Mouse (Mus musculus): Measurements from ENCODE around the gene 1110004F10Rik.

1110004F10Rik gene

DNA sequence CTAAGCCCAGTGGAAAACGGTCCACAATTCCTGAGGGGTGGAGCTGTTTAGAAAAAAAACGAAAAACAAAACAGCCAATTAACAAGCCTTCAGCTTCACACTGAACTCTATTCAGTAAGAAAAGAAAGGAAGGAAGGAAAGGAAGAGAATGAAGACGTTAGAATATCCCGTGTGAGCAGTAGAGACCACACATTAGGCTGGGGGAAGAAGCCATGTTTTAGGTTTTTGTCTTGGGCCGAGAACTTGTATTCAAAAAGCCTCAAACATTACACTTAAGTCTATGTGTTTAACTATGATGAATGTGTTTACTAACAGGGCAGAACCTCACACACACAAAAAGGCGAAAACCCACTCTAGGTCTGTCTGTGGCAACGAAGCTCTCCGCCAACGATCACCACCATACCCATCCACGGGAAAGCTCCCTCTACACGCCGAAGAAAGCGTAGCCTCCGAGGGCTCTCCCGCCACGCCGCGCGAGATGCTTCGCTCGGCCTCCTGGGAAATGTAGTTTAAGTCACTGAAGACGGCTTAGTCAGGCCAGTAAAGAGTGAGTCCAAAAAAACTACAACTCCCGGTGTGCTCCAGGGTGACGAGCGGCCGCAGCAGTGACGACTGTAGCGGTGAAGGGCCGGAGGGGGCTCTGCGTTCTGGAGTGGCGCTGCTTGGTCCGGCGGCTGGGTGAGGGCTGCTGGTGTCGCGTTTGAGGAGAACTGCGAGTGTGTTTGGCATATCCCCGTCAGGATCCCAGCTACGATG is 53.7 kb downstream of the 1110004F10Rik start:
- peak; percentile 96 to 99 for DNase-seq (ENCODE audit: inconsistent age in 2 of 2, low spot score in 1 of 2)

DNA sequence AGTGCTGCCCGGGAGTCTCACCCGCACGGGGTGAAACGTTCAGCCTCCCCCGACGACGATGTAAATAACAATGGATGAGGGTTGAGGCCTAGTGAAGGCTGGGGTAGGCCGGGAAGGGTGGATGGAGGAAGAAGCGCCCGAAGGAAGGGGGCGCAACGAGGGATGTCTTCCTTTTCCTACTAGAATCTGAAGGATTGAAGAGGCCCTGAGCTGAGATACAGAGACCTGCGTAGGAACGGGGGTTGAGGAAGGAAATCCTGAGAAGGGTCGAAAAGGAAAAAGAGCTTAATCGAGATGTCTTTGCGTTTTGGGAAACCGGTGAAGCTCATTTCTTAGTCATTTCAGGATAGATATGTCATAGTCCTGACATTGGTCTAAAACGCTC is 54.3 kb downstream of the 1110004F10Rik start:
- no peak for DNase-seq (ENCODE audit: inconsistent age in 2 of 2, low spot score in 1 of 2)

DNA sequence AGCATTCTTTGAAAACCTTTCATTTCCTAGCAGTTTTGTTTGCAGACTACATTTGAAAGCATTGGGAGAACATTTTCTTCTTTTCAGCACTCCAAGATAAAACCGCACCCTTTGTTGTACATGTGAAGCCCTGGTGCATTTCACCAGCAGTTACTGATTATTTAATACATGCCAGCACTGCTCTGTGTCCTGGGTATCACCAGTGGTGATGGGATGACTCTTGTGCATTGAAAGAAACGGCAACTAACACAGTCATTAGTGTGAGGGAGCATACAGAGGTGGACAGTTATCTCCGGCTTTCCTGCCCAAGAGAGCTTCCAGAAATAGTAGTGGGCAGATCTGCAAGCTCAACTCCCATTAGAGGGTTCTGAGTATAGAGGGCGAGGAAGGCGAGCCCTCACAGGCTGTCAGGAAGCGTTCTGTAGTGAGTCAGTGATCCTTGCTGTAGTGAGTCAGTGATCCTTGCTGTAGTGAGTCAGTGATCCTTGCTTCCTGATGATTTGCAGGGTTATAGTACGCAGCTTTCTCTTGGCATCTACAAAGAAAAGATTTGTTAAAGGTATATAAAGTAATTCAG is 60.8 kb downstream of the 1110004F10Rik start:
- peak; percentile 75 to 87 for DNase-seq (ENCODE audit: inconsistent age in 2 of 2, low spot score in 1 of 2)

DNA sequence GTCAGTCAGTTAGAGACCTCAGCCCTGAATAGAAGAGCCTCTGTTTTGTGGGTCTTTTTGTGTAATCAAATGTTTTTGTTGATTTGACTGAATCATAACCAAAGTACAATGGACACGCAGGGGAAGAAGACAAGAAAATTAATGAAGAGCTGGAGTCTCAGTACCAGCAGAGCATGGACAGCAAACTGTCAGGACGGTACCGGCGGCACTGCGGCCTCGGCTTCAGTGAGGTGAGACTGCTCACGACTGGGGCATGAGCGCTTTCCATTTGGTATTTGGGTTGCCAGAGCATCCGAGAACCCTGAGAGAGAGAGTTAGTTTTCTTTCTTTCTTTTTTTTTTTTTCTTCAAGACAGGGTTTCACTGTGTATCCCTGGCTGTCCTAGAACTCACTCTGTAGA is 63.9 kb downstream of the 1110004F10Rik start:
- no peak for DNase-seq (ENCODE audit: inconsistent age in 2 of 2, low spot score in 1 of 2)

DNA sequence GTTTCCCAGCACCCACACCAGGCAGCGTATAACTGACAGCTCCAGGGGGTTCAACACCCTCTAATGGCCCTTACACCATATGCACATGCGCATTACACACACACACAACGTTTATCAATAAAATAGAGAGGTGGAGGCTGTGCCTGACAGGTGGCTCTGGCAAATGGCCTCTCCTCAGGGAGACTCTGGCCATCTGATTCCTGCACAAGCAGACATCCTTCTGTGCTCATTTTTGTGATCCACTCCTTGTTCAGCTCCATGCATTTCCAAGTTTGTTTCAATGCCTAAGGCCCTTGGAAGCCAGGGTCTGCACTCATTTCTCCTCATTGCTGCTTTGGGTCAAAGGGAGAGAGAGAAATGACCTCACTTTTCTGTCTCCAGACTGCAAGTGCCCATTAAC is 71.5 kb downstream of the 1110004F10Rik start:
- DNase-seq (ENCODE audit: inconsistent age in 2 of 2, low spot score in 1 of 2), result no peak

DNA sequence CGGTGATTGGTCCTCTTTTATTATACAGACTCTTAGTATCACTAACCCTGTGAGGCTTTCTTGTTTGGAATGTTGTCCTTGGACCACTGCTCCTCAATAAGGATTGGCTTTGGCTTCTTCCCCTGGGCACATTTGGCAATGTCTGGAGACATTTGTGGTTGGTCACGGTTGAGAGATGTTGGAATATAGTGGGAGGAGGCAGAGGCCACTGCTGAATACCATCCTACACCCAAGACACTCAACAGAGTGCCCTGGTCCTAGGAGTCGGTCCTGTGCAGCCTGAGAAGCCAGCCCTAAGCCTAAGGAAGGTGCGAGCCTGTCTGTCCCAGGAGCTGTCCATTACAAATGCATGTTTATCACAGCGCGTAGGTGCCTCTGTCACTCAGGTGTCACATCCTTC is 72.3 kb downstream of the 1110004F10Rik start:
- no peak for DNase-seq (ENCODE audit: inconsistent age in 2 of 2, low spot score in 1 of 2)

DNA sequence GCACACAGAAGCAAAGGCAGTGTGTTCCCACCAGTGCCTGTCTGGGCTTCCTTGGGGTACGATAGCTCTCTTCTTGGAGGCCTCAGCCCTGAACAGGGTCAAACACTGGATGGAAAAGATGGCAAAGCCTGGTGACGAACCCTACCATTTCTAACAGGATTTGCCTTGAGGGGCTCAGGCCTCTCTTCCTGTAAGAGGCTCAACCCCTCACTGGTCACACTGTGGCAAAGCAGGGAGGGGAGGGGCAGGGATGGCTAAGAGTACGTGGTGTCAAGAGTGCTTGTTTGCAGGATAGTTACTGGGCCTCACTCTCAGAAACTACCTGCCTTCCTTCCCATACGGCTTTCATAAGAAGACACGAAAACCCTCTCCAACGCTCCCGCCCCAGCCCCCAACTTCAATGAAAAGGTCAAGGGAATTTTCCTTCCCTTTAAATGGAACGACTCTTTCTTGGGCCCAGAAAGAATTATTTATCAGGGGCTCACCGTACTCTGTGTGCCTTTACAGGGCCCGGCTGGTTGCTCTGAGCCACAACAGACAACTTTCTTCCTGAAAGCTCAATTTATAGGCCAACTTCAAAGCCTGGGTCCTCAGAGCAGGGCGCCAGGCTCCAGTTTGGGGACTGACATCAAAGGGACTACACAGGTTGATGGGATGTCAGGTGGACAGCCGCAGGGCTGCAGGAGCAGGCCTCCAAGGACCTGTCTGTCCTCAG is 76.2 kb downstream of the 1110004F10Rik start:
- DNase-seq (ENCODE audit: inconsistent age in 2 of 2, low spot score in 1 of 2), result peak; percentile 64 to 78

DNA sequence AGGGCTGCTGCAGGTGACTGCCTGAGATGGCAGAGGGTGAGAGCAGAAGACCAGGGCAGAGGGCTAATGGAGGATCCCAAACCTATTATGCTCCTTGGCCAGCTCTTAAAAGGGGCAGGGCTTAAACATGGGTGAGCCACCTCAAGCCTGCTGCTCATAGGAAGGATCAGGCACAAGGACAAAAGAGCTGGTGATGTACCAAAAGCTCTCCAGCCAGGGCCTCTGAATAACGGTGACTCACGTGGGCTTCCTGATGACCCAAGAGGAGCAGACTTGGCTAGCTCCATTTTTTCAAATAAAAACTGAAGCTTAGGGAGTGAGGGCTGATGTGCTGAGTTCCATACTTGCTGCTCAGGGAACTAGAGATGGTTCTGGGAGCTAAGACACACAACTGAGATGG is 76.8 kb downstream of the 1110004F10Rik start:
- peak; percentile 81 to 88 for DNase-seq (ENCODE audit: inconsistent age in 2 of 2, low spot score in 1 of 2)

DNA sequence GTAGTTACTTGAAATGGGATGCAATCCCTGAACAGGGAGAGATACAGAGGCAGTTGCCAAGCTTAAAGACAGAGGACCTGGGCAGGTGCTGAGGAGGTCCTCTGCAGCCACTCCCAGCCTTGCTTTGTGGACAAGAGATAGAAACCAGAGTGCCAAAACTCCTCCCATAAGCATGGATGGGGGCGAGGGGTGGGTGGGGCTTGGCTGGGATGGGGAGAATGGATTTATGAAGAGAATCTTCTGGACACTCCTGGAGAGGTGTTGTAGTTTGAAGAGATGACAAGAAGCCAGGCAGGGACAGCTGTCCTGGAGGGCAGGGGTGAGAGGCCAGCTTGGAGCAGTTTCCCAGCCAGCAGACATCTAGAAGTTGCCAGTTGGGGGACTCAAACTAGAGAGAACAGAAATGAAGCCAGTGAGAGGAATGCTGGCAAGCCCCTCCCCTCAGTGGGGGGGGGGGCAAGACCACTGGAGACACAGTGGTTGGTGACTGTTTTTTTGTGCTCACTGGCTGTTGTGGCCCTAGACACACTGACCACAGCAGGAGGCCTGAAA is 80.2 kb downstream of the 1110004F10Rik start:
- no peak for DNase-seq (ENCODE audit: inconsistent age in 2 of 2, low spot score in 1 of 2)

DNA sequence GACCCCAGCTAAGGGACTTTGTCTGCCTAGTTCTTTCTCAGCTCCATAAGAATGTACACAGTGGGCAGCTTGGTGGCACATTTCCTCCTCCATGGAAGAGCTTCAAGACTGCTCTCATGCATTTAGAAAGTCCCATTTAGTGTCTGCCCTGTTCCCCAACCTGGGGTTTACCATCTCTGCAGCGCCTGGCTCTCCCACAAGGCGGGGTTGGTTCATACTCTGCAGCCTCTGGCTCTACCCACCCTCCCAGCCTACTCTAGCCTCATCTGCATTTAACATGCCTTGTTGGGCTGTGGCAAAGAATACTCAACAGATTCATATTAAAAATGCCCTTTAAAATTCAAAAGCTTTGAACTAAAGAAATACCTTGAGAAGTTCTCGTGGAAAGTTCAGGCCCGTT is 81.5 kb downstream of the 1110004F10Rik start:
- no peak for DNase-seq (ENCODE audit: inconsistent age in 2 of 2, low spot score in 1 of 2)

DNA sequence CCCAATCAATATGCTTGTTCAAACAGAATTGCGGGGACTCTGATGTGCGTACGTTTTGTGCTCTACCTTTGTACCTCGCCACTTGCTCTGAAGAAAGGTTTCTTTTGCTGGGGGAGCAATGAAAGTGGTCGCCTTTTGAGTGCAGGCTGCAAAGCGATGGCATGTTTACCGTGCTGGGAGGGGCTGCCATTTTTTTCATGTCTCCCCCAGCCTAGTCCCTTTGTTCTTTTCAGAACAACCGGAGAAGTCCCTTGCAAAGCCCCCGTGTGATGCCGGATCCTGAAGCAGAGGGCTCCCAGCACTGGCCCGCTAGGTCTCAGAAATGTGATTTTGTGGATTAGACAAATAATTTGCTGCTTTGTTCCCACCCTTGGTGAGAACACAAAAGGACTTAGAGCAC is 82.0 kb downstream of the 1110004F10Rik start:
- DNase-seq (ENCODE audit: inconsistent age in 2 of 2, low spot score in 1 of 2), result no peak

DNA sequence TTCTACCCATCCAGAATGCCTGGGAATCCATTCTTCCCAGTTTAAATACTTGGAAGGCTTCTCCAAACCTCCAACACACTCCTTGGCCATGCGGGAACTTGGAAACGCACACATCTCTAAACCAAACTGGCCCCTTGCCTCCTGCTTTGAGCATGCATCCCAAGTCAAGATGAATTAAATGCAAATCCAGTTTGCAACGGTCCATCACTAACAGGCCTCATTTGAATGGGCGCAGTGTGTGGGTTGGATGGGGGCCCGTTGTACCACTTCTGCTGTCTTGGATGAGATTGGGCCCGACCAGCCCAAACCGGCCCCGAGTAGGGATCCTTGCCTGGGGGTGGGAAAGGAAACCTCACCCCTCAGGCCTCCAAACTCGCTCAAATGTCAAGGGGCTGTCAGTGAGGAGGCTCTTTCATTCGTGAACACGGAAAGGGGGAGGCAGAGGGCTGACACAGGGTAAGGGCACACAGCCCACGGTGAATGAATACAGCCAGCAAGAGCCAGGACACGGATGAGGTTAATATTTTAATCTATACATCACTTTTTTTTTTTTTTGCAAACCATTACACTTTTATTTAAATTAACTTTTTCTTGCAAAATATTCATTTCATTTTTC is 83.9 kb downstream of the 1110004F10Rik start:
- no peak for DNase-seq (ENCODE audit: inconsistent age in 2 of 2, low spot score in 1 of 2)

DNA sequence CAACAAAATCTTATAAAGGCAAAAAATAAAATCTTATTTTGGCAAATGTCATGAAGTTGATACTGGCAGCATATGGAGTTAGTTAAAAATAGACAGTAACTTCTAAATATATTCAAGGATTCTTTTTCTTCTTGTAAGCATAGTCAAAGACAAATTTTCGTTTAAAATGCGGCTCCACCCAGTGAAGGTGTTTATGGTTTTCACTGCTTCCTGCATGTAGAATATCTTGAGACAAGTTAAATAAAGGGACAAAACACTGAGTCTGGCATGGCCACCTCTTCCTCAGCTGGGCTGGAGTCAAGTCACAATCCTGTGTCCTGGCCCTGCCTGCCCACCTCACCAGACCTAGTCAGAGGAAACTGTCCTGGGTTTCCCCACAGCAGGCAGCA is 84.4 kb downstream of the 1110004F10Rik start:
- DNase-seq (ENCODE audit: inconsistent age in 2 of 2, low spot score in 1 of 2), result no peak

DNA sequence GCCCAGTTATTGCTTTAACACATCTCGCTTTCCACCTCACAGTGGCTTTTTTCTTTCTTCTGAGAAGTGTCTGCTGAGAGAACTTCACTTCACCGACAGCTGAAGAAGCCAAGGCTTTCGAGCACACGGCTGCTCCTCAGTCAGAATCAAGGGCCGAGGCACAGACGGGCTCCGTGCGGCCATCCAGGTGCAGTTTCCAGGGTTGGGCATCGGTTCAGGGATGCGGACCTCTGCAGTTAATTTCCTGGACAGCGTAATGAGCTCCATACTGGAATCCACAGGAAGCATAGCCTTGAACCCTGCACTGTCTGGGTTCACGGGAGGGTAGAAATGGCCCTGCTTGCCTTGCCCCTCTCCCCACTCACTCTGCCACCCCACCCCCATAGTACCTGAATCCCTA is 84.9 kb downstream of the 1110004F10Rik start:
- DNase-seq (ENCODE audit: inconsistent age in 2 of 2, low spot score in 1 of 2), result no peak

DNA sequence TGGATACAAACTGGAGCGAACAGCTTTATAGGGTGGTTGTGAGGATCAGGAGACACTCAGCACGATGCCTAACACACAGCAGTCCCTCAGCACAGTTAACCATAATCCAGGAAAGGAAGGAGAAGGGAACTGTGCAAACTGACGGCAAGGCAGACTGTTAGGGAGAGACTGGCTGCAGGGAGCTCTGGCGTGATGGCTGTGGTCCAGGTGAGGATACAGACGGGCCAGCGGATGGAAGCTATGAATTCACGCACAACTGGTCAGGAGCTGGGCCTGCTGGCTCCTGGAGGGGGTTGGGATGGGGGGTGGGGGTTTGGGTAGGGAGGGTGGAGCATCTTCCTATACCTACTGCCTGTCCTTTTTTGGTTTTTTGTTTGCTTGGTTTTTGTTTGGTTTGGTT is 86.5 kb downstream of the 1110004F10Rik start:
- DNase-seq (ENCODE audit: inconsistent age in 2 of 2, low spot score in 1 of 2), result no peak

DNA sequence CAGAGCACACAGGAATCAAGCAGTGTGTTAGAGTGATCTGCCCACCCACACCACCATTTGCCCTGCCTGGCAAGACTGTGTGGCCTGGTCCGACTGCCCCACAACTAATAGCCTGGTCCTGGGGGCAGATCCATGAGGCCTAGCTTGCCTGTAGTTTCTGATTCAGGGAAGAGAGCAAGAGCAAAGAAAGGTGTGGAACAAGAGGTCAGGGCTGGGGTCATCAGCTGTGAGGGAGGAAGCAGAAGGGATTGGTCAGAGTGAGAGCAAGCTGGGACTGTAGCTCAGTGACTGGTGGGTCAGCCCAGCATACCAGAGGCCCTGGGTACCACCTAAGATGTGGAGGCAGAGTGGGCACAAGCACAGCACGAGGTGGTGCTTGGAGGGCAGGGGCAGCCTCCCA is 87.9 kb downstream of the 1110004F10Rik start:
- DNase-seq (ENCODE audit: inconsistent age in 2 of 2, low spot score in 1 of 2), result no peak

DNA sequence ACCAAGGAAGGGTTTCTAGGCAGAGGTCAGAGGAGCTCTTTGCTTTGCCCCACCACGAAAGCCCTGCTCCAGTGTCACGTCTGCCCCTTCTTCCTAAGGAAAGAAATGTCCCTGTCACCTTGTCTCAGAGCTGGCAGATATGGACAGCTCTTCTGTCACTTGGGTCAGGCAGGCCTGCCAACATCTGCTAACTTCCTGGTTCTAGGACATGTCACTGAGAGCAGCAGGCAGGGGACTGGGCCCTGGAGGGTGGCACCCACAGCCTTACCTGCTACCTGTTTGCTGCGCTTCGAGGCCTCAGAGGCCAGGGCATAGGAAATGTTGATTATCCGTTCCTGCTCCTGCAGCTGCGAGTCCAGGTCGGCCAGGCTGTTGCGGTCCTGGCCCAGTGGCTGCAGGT is 89.1 kb downstream of the 1110004F10Rik start:
- DNase-seq (ENCODE audit: inconsistent age in 2 of 2, low spot score in 1 of 2), result no peak

DNA sequence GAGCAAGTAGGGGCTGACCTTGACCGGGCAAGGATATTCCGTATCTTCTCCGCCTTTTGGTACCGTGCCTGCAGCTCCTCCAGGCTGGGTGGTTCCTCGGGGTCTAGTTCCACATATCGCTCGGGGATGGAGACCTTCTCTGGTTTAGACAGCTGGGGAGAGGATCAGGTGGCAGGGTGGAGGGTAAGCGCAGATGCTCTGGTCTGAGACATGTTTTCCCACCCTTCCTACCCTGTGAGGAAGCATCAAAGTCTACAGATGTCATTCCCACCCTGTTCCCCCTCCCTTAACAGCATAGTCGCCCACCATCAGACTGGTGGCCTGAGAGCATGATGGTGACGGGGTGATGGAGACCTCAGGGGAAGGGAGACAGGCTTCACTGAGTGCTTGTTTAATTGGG is 90.2 kb downstream of the 1110004F10Rik start:
- DNase-seq (ENCODE audit: inconsistent age in 2 of 2, low spot score in 1 of 2), result no peak

DNA sequence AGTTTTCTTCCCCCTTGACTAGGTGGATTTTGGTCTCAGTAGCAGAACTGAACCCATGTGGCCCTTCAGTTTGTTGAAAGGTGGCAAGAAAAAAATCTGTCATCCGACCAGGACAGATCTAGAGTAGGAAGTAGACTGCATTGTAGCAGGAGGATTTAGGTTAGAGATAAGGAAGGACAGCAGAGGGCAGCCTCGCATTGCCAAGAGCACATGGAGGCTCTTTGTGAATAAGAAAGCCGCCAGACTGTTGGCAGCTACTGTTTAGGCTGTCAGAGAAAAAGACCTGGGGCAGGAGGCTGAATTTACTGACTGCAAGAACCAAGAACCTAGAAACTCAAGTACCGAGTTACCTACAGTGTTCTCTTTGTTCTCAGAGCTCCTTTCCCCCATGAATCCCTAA is 92.2 kb downstream of the 1110004F10Rik start:
- DNase-seq (ENCODE audit: inconsistent age in 2 of 2, low spot score in 1 of 2), result peak; percentile 46 to 69

DNA sequence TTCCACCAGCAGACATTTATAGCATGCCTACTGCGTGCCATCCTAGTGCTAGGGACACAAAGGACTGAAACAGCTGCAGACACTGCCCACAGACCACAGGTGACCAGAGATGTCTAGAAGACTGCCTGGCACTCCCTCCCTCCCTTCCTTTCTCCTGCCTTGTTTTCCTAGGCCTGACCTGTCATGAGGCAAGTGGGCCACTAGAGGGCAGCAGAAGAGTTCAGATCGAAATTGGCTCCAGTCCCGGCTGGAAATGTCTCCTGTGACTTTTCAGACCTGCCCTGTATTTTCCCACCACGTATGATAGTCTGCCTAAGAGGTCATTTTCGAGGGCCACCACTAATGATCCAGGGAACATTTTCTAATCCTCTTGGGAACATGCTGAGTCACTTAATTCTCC is 92.9 kb downstream of the 1110004F10Rik start:
- DNase-seq (ENCODE audit: inconsistent age in 2 of 2, low spot score in 1 of 2), result peak; percentile 80 to 93

DNA sequence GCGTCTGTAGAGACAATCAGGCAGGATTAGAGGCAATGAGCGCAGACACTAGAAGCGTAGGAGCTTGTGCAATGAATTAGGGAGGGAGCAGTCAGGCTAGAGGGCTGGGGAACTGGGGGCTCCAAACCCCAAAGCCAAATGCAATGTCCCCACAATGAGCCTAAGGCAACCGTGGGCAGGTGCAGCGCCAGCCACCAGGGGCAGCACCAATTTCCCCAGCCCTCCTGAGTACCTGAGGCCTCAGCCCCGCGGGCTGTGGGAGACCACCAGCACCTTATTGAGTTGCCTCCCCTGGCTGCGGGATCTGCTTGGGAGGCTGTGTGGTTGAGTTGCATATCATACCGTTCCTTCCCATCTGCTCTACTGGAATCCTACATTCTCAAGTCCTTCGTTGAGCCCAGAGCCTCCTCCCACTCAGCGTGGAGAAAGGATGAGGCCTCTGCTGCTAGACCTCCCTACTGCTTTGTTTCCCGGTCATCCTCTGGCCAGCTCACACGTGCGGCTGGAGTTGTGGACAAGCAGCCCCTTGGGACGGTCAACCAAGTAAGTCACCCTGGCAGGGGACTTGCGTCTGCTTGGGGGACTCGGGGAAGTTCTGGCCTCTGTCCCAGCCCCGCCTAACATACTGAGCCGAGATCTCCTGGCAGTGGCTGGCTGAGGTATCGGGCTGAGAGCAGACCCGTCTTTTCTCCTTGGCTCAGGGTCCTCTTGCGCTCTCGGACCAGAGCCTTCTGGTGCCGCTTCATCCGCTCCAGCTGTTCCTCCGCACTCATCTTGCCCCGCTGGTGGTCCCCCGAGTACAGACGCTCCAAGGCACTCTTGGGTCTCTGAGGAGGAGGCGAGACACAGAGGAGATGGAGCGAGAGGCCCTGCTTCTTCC is 95.5 kb downstream of the 1110004F10Rik start:
- no peak for DNase-seq (ENCODE audit: inconsistent age in 2 of 2, low spot score in 1 of 2)
